ENCODE assay signal across 9 mouse cellular contexts in genomic region chr5:149612740-149613139, GRCm38 (mm10). TPM values are rescaled to one million over a fixed set of nuclear protein-coding genes. Genes with fewer than 3 reads are reported as not detected.
A peak's percentile ranks its signal among the peaks of the same experiment; 100 is the strongest.
DNase-seq lines count a peak whose midpoint lies in the region; ATAC-seq and TF ChIP-seq lines count a peak whose summit lies in the region.
"Had no signal": no experiment of that assay in that cellular context is flagged by ENCODE, and none has a peak within 500 bp of the region (broad histone marks: within the 10 kb centered on the region; RNA-seq: fewer than 3 reads in every experiment).

No protein-coding gene starts in this region.

- ATAC-seq in neural tube, embryonic 15.5 days (ENCODE audit: low FRiP score): peak; percentile 35; the same call in 1 of the 2 replicates

- no peak overlapping the region for H3K4me3 ChIP-seq in neural tube, embryonic 15.5 days (replicated peaks)

- H3K9ac ChIP-seq in neural tube, embryonic 15.5 days (replicated peaks): no peak overlapping the region

- TF ChIP-seq CTCF in brain, embryonic 14.5 days (IDR thresholded peaks at IDR 0.05; ENCODE audit: borderline replicate concordance, extremely low read depth, insufficient read depth, insufficient read length): no peak

- no peaks in the 10 kb centered on the region for H3K27me3 ChIP-seq in neural tube, embryonic 15.5 days (replicated peaks)

- no peak for TF ChIP-seq POLR2A in brain, embryonic 14.5 days (IDR thresholded peaks at IDR 0.05; ENCODE audit: borderline replicate concordance, extremely low read depth, insufficient read depth, insufficient read length, poor library complexity, severe bottlenecking)

- H3K4me2 ChIP-seq in neural tube, embryonic 15.5 days: no peak overlapping the region

- peaks cover 42% of the 10 kb centered on the region for H3K36me3 ChIP-seq in neural tube, embryonic 15.5 days

- peaks cover 14% of the 10 kb centered on the region; the same call in 1 of the 2 replicates for H3K4me1 ChIP-seq in neural tube, embryonic 15.5 days

- 37% methylated on average over 10 of the region's 10 CpGs for WGBS in neural tube, embryonic 15.5 days

- H3K27ac ChIP-seq in neural tube, embryonic 15.5 days (replicated peaks): peak overlapping the region; percentile 20; the same call in 1 of the 2 replicates

- no peaks in the 10 kb centered on the region for H3K9me3 ChIP-seq in neural tube, embryonic 15.5 days (replicated peaks)

- peak; percentile 89 for DNase-seq in heart, adult 11 months
- no peak for DNase-seq in heart, adult 9 months (ENCODE audit: low spot score in 2 of 2)
- peak; percentile 35 for DNase-seq in brain, embryonic 14.5 days (ENCODE audit: low read depth)
- peak; percentile 55 to 72 for DNase-seq in layer of hippocampus, adult 8-10 months (ENCODE audit: low spot score in 2 of 2)
- no peak for DNase-seq in ovary, postnatal 10 days (ENCODE audit: low spot score)
- DNase-seq in natural killer cell, adult 2 months (ENCODE audit: low spot score in 2 of 2): no peak
- DNase-seq in heart, postnatal 4 days: no peak
- DNase-seq: kidney, postnatal 25 days had no signal

RNA-seq across cellular contexts. Expression of gene Hsph1, which starts 23.4 kb away (rescaled TPM):
- 67.6 and 99.0 TPM in 2 replicates for polyA plus RNA-seq in brain, embryonic 14.5 days (2012; rRNA removed)
- 100 to 1,000 TPM; 269 to 406 (median 334) TPM for total RNA-seq in layer of hippocampus, adult 8-10 months (2022)
- polyA plus RNA-seq in neural tube, embryonic 15.5 days (2015; fragmentation: Nextera tagmentation; extraction: Ambion mirVana): 94.9 and 96.7 TPM in 2 replicates
- 10 to 100 TPM; 16.7 to 19.0 TPM for total RNA-seq in heart, postnatal 4 days (2021)

Comparison
In these comparisons a context has a peak if more than half of its experiments do, and no peak if none do; other contexts are left out.
1. DNase-seq: peak in heart, adult 11 months (single experiment), brain, embryonic 14.5 days (single experiment) and layer of hippocampus, adult 8-10 months (2 of 2); none in heart, adult 9 months (0 of 2), ovary, postnatal 10 days (single experiment), natural killer cell, adult 2 months (0 of 2) and heart, postnatal 4 days (single experiment).
2. RNA of gene Hsph1, which starts 23.4 kb away (total RNA-seq): 269 to 406 TPM in layer of hippocampus, adult 8-10 months; 16.7 to 19.0 TPM in heart, postnatal 4 days; every median in the first group is over 10 times any median in the second.